11 mouse cellular contexts compared by ENCODE assay signal in genomic region chr5:100750617-100751255, GRCm38 (mm10). TPM values are rescaled to one million over a fixed set of nuclear protein-coding genes. Genes with fewer than 3 reads are reported as not detected.
DNase-seq lines count a peak whose midpoint lies in the region; ATAC-seq and TF ChIP-seq lines count a peak whose summit lies in the region.
"Had no signal": no experiment of that assay in that cellular context is flagged by ENCODE, and none has a peak within 500 bp of the region (broad histone marks: within the 10 kb centered on the region; RNA-seq: fewer than 3 reads in every experiment).

No protein-coding gene starts in this region.

- no peak overlapping the region for H3K4me2 ChIP-seq in liver, embryonic 13.5 days
- H3K4me2 ChIP-seq: heart, embryonic 11.5 days had no signal

- H3K36me3 ChIP-seq in liver, embryonic 13.5 days: no peaks in the 10 kb centered on the region
- no peaks in the 10 kb centered on the region for H3K36me3 ChIP-seq in thymus, adult 2 months (ENCODE audit: control insufficient read depth, insufficient read depth, low read length)

- H3K9me3 ChIP-seq in liver, embryonic 13.5 days (replicated peaks): no peaks in the 10 kb centered on the region

- H3K4me1 ChIP-seq in lung, adult 2 months (ENCODE audit: control insufficient read depth, insufficient read depth, low read length): no peaks in the 10 kb centered on the region
- H3K4me1 ChIP-seq in liver, embryonic 13.5 days (replicated peaks): no peaks in the 10 kb centered on the region
- H3K4me1 ChIP-seq in thymus, adult 2 months (replicated peaks; ENCODE audit: control insufficient read depth, insufficient read depth, low read length): peaks cover 34% of the 10 kb centered on the region

- H3K9ac ChIP-seq in liver, embryonic 13.5 days: no peak overlapping the region

- no peak for TF ChIP-seq POLR2A in lung, adult 2 months (IDR thresholded peaks at IDR 0.05; ENCODE audit: borderline replicate concordance, extremely low read depth, low read depth, low read length)
- TF ChIP-seq POLR2A in thymus, adult 2 months (IDR thresholded peaks at IDR 0.05; ENCODE audit: control insufficient read depth, extremely low read depth, insufficient read depth, low read length, poor library complexity): no peak

- no peak overlapping the region for H3K27ac ChIP-seq in liver, embryonic 13.5 days
- peak overlapping the region; percentile 82 for H3K27ac ChIP-seq in thymus, adult 2 months (ENCODE audit: control insufficient read depth, insufficient read depth, low read length)

- H3K4me3 ChIP-seq in lung, adult 2 months (replicated peaks; ENCODE audit: extremely low read depth, low read depth, low read length): no peak overlapping the region
- H3K4me3 ChIP-seq in liver, embryonic 13.5 days (replicated peaks): no peak overlapping the region
- no peak overlapping the region for H3K4me3 ChIP-seq in thymus, adult 2 months (ENCODE audit: control insufficient read depth, insufficient read depth, low read length)

- 64% methylated on average over 10 of the region's 10 CpGs for WGBS in lung, adult 2 months
- 36% methylated on average over 10 of the region's 10 CpGs for WGBS in liver, embryonic 13.5 days (ENCODE audit: insufficient replicate concordance)
- 18% methylated on average over 10 of the region's 10 CpGs for WGBS in thymus, adult 2 months

- 0 out of 2 replicates have a peak, but pooled peaks cover 2% of the 10 kb centered on the region for H3K27me3 ChIP-seq in liver, embryonic 13.5 days
- H3K27me3 ChIP-seq in thymus, adult 2 months (ENCODE audit: control insufficient read depth, insufficient read depth, low read length): no peaks in the 10 kb centered on the region

- ATAC-seq in liver, embryonic 13.5 days (ENCODE audit: low read depth): peak; percentile 15; the same call in 1 of the 2 replicates
- no peak for ATAC-seq in cerebellum, adult (ENCODE audit: insufficient number of reproducible peaks, low FRiP score, low TSS enrichment)
- ATAC-seq: forebrain, embryonic 16.5 days had no signal

- peak; percentile 10 for DNase-seq in lung, postnatal 25 days (ENCODE audit: low spot score)
- DNase-seq in lung, adult 2 months: no peak
- DNase-seq in adrenal gland, postnatal 10 days: peak; percentile 19
- DNase-seq in liver, embryonic 13.5 days: no peak
- DNase-seq in thymus, adult 2 months: peak; percentile 34
- DNase-seq in cerebellum, adult 11-12 months: no peak
- DNase-seq: kidney, adult 18-20 months; right cerebral cortex, postnatal 4 days had no signal

- TF ChIP-seq CTCF in lung, adult 2 months (IDR thresholded peaks at IDR 0.05; ENCODE audit: insufficient read depth, low read length): no peak
- no peak for TF ChIP-seq CTCF in thymus, adult 2 months (IDR thresholded peaks at IDR 0.05; ENCODE audit: borderline replicate concordance, control insufficient read depth, extremely low read depth, insufficient read depth, low read length, poor library complexity)

RNA-seq across cellular contexts. Expression of gene Hpse, which starts 31.2 kb away (rescaled TPM):
- polyA plus RNA-seq in lung, adult 2 months (2012; rRNA removed): 4.0 and 5.9 TPM in 2 replicates
- total RNA-seq in adrenal gland, postnatal 10 days (2021): 1 to 10 TPM; 1.9 to 2.5 TPM
- polyA plus RNA-seq in liver, embryonic 13.5 days (2015; fragmentation: Nextera tagmentation; extraction: Ambion mirVana): 1.9 and 2.0 TPM in 2 replicates
- polyA plus RNA-seq in thymus, adult 2 months (2012; rRNA removed): 3.1 and 4.7 TPM in 2 replicates

RNA-seq across cellular contexts. Expression of gene Helq, which starts 47.7 kb away (rescaled TPM):
- 2.9 and 5.9 TPM in 2 replicates for polyA plus RNA-seq in lung, adult 2 months (2012; rRNA removed)
- total RNA-seq in adrenal gland, postnatal 10 days (2021): 1 to 10 TPM; 4.9 to 9.1 TPM
- 14.1 and 16.5 TPM in 2 replicates for polyA plus RNA-seq in liver, embryonic 13.5 days (2015; fragmentation: Nextera tagmentation; extraction: Ambion mirVana)
- 13.7 and 15.6 TPM in 2 replicates for polyA plus RNA-seq in thymus, adult 2 months (2012; rRNA removed)

RNA-seq across cellular contexts. Expression of gene Mrps18c, which starts 47.7 kb away (rescaled TPM):
- polyA plus RNA-seq in lung, adult 2 months (2012; rRNA removed): 9.9 and 16.5 TPM in 2 replicates
- total RNA-seq in adrenal gland, postnatal 10 days (2021): 100 to 1,000 TPM; 118 to 120 TPM
- polyA plus RNA-seq in liver, embryonic 13.5 days (2015; fragmentation: Nextera tagmentation; extraction: Ambion mirVana): 172 and 176 TPM in 2 replicates
- 19.4 and 21.0 TPM in 2 replicates for polyA plus RNA-seq in thymus, adult 2 months (2012; rRNA removed)

Comparison
In these comparisons a context has a peak if more than half of its experiments do, and no peak if none do; other contexts are left out.
1. DNase-seq: peak in lung, postnatal 25 days (single experiment), adrenal gland, postnatal 10 days (single experiment) and thymus, adult 2 months (single experiment); none in lung, adult 2 months (single experiment), liver, embryonic 13.5 days (single experiment) and cerebellum, adult 11-12 months (single experiment).